Mouse (Mus musculus): Measurements from ENCODE around the gene Dpagt1. TPM values are rescaled to one million over a fixed set of nuclear protein-coding genes. Genes with fewer than 3 reads are reported as not detected.

Dpagt1 gene
- polyA plus RNA-seq, 1 experiment from 2014 or later, result 37.2 TPM

DNA sequence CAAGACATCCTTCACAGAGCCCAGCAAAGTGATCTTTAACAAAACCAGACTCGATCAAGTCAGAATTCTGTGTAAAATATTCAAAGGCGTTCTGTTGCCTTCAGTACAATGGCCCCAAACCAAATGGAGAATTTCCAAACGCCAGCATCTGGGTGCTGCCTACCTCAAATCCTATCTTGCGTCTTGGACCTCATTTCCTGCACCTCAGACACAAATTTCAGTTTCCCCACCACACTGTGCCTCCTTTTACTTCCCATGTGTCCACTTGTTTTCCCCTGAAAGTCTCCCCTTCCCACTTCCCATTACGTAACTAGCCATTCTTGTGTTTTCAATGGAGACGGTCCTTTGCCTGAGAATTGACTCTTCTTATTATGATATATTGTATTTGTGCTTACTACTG, 19.3 kb upstream of the Dpagt1 start:
- H3K36me3 ChIP-seq, result peaks cover 17% of the 10 kb centered on the region
- peaks cover 14% of the 10 kb centered on the region for H3K4me1 ChIP-seq
- no peaks in the 10 kb centered on the region for H3K9me3 ChIP-seq (replicated peaks)
- H3K4me3 ChIP-seq (replicated peaks), result no peak overlapping the region
- no peak for ATAC-seq (ENCODE audit: insufficient number of reproducible peaks, low FRiP score, low TSS enrichment, low read depth)
- no peak overlapping the region for H3K27ac ChIP-seq (replicated peaks)
- H3K4me2 ChIP-seq (replicated peaks), result no peak overlapping the region
- 87% methylated on average over 6 of the region's 6 CpGs for WGBS
- H3K27me3 ChIP-seq, result no peaks in the 10 kb centered on the region
- no peak overlapping the region for H3K9ac ChIP-seq

DNA sequence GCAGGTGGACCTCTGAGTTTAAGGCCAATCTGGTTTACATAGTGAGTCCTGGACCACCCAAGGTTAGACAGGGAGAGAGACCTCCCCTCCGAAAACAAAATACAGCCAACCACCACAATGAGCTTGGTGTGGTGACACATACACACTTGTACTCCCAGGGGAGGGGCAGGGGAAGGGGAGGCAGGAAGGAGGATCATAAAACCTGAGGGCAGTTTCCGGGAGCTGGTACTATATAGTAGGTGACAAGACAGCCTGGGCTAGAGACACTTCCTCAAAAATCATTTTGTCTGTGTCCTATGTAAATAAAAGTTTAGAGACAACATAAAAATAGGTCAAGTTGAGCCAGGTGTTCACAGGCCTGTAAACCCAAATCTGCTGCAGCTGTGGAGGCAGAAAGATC, 18.6 kb upstream of the Dpagt1 start:
- 93% methylated on average over 2 of the region's 2 CpGs for WGBS
- ATAC-seq (ENCODE audit: insufficient number of reproducible peaks, low FRiP score, low TSS enrichment, low read depth), result no peak
- H3K9me3 ChIP-seq (replicated peaks), result no peaks in the 10 kb centered on the region

DNA sequence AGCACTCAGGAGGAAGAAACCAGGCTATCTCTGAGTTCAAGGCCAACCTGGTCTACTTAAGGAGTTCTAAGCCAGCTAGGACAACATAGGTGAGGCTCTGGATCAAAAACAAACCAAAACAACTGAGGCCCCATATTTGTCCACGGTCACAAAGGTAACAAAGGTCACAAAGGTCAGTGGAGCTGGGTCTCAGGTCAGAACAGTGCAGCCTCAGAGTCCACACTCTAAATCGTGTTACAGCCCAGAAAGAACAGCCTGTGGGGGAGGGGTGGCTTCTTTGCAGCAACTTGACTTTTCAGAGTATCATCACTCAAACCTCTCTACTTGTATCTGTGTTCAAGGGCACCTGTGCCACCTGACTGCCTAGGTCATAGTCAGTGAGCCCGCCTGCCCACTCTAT, 16.1 kb upstream of the Dpagt1 start:
- peaks cover 7% of the 10 kb centered on the region for H3K4me1 ChIP-seq
- peaks cover 27% of the 10 kb centered on the region for H3K36me3 ChIP-seq
- no peak overlapping the region for H3K9ac ChIP-seq
- no peaks in the 10 kb centered on the region for H3K9me3 ChIP-seq (replicated peaks)
- no peaks in the 10 kb centered on the region for H3K27me3 ChIP-seq
- no peak for ATAC-seq (ENCODE audit: insufficient number of reproducible peaks, low FRiP score, low TSS enrichment, low read depth)
- no peak overlapping the region for H3K27ac ChIP-seq (replicated peaks)
- H3K4me3 ChIP-seq (replicated peaks), result no peak overlapping the region
- WGBS, result 54% methylated on average over 3 of the region's 3 CpGs
- no peak overlapping the region for H3K4me2 ChIP-seq (replicated peaks)

More for the DNA sequence above, 18.6 kb upstream of the Dpagt1 start:
- H3K27me3 ChIP-seq, result no peaks in the 10 kb centered on the region
- H3K4me3 ChIP-seq (replicated peaks), result no peak overlapping the region
- no peak overlapping the region for H3K4me2 ChIP-seq (replicated peaks)
- peaks cover 14% of the 10 kb centered on the region for H3K4me1 ChIP-seq
- peaks cover 10% of the 10 kb centered on the region for H3K36me3 ChIP-seq
- no peak overlapping the region for H3K9ac ChIP-seq
- no peak overlapping the region for H3K27ac ChIP-seq (replicated peaks)

DNA sequence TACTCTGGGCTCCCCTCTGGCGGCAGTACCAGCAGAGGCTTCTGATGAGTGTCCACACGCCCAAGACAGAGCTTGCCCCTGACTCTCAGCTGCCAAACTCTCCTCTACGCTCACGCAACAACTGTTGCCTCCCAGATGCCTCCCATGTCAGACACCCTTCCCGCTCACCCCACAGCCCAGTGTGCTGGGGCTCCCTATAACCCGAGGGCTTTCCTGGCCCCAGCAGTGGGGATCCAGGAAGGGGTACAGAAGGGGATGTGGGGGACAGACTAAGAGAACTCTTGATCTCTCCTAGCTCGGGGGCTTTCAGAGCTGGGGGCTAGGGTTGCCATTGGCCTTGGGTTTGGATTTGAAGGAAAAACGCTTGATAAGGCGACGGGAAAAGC, 15.1 kb upstream of the Dpagt1 start:
- WGBS, result 33% methylated on average over 10 of the region's 10 CpGs
- ATAC-seq (ENCODE audit: insufficient number of reproducible peaks, low FRiP score, low TSS enrichment, low read depth), result no peak
- H3K4me2 ChIP-seq (replicated peaks), result 0 out of 2 replicates have a peak overlapping the region, but pooled peaks have one; percentile 2
- peaks cover 5% of the 10 kb centered on the region; the same call in 1 of the 2 replicates for H3K4me1 ChIP-seq
- H3K9me3 ChIP-seq (replicated peaks), result no peaks in the 10 kb centered on the region
- H3K27me3 ChIP-seq, result no peaks in the 10 kb centered on the region
- H3K36me3 ChIP-seq, result peaks cover 37% of the 10 kb centered on the region
- no peak overlapping the region for H3K4me3 ChIP-seq (replicated peaks)
- no peak overlapping the region for H3K9ac ChIP-seq
- H3K27ac ChIP-seq (replicated peaks), result 0 out of 2 replicates have a peak overlapping the region, but pooled peaks have one; percentile 17

DNA sequence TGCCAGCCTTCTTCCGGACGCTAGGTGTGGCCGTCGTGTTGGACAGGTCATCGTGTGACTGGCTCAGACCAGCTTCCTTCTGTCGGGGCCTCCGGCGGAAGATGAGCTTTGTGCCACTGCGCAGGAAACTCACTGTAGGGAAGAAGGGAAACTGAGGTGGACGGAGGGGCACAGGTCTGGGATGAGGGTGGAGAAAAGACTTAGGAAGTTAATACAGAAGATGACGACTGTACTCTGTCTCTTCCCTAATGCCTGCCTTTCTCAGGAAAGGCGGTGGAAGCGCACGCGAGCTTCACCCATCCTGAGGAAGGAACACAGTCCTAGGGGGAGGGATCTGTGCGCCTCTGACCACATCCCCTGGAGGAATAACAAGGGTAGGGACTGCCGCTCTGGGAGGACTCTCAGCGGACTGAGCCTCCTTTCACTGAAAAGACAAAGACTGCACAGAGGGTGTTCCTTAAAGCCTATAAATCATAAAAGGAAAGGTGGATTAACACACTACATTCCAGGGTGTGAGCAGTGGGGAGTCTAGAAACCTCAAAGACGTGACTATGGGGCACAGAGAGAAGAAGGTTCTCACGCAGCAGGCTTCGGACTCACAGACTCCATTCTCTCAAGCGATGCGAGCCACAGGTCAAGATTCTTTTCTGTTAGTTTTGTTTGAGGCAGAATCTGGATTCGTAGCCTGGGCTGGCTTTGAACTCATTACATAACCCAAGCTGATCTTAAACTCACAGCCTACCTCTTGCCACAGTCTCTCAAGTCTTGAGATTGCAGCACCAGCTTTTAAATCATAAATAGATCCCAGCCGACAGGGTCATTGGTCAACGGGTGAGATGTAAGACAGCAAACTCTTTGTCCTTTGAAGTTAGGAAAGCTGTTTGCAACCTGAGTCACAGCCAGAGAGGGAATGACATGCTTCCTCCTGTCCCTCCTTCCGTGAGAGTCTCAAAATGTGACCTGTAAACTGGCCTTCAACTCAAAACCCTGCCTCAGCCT, 14.4 kb upstream of the Dpagt1 start:
- WGBS, result 19% methylated on average over 27 of the region's 27 CpGs

DNA sequence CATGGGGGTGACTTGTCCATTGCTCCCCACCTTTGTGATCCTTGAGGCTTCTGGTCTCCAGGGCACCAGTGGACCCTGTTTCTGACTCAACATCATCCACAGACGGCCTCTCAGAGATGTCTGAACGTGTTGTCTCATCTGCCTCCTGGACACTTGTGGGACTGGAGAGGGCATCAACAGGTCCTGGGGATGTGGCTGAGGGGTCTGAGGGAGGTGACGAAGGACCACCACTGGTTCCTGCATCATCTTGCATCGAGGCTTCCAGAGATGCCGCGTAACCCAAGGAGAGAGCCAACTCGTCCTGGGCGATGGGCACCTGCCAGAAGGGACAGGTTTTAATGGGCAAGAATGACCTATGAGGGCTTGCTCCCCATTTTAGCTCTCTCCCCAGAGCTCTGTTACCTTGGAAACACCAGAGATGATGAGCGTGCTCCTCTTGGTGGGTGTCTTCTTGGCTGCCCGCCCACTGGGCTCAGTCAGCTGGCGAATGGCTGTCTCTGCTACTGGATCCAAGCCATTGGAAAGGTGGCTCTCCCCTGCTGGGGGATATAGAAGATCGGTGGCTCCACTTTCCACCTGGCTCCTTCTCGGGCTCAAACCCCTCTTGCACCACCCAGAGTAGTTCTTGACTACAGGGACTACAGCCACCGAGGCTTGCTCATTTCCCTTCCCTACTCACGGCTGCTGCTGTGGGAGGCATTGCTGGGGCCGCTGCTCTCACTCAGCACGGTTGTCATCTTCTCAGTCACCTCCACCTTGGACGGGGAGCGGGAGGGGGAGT, 12.2 kb upstream of the Dpagt1 start:
- Histone ChIP-seq H3K36me3 (peaks cover 49% of the 10 kb centered on the region), H3K27ac (replicated peaks) (no peak overlapping the region), H3K4me2 (replicated peaks) (no peak overlapping the region), H3K27me3 (no peaks in the 10 kb centered on the region), H3K4me3 (replicated peaks) (no peak overlapping the region), H3K9ac (no peak overlapping the region), H3K4me1 (peaks cover 18% of the 10 kb centered on the region), H3K9me3 (replicated peaks) (no peaks in the 10 kb centered on the region)
- ATAC-seq (ENCODE audit: insufficient number of reproducible peaks, low FRiP score, low TSS enrichment, low read depth), result no peak
- 78% methylated on average over 19 of the region's 19 CpGs for WGBS

More for the DNA sequence above, 14.4 kb upstream of the Dpagt1 start:
- H3K9me3 ChIP-seq (replicated peaks), result no peaks in the 10 kb centered on the region
- no peak for ATAC-seq (ENCODE audit: insufficient number of reproducible peaks, low FRiP score, low TSS enrichment, low read depth)
- peaks cover 5% of the 10 kb centered on the region; the same call in 1 of the 2 replicates for H3K4me1 ChIP-seq
- H3K9ac ChIP-seq, result no peak overlapping the region
- peaks cover 43% of the 10 kb centered on the region for H3K36me3 ChIP-seq
- H3K27me3 ChIP-seq, result no peaks in the 10 kb centered on the region
- no peak overlapping the region for H3K4me3 ChIP-seq (replicated peaks)
- H3K4me2 ChIP-seq (replicated peaks), result 0 out of 2 replicates have a peak overlapping the region, but pooled peaks have one; percentile 2
- H3K27ac ChIP-seq (replicated peaks), result 0 out of 2 replicates have a peak overlapping the region, but pooled peaks have one; percentile 17

DNA sequence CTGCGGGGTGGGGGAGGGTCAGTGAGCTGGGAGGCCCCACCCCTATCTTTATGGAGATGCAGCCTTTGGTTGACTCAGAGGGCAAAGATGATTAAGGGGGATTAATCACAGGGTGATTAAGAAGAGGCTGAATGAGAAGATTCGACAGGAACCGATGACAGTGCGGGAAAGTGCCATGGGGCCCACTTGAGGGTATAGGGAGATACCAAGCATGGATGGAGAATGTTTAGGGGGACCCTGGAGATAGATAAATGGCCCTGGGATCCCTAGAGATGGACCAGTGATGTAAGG, 11.6 kb upstream of the Dpagt1 start:
- H3K27ac ChIP-seq (replicated peaks), result no peak overlapping the region
- peaks cover 49% of the 10 kb centered on the region for H3K36me3 ChIP-seq
- no peak overlapping the region for H3K4me3 ChIP-seq (replicated peaks)
- 73% methylated on average over 4 of the region's 4 CpGs for WGBS
- ATAC-seq (ENCODE audit: insufficient number of reproducible peaks, low FRiP score, low TSS enrichment, low read depth), result no peak
- no peaks in the 10 kb centered on the region for H3K9me3 ChIP-seq (replicated peaks)
- no peak overlapping the region for H3K4me2 ChIP-seq (replicated peaks)
- no peak overlapping the region for H3K9ac ChIP-seq
- H3K4me1 ChIP-seq, result peaks cover 24% of the 10 kb centered on the region
- no peaks in the 10 kb centered on the region for H3K27me3 ChIP-seq

DNA sequence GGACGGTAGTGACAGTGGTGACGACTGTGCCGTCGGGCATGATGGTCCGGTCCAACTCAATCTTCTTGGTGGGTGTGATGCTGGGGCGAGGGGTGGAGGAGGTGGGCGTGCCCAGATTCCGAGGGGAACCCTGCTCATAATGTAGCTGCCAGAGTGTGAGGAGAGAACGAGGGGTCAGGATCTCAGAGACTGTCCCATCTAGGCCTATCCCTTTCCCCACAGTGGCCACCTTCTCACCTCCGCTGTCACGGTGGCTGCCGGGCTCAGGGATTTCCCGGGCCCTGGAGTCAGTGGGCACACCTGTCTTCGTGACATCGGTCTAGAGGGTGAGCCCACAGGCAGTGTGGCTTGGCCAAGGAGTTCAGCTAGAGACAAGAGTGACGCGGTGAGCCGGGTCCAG, 10.9 kb upstream of the Dpagt1 start:
- no peak for ATAC-seq (ENCODE audit: insufficient number of reproducible peaks, low FRiP score, low TSS enrichment, low read depth)
- Histone ChIP-seq H3K27me3 (no peaks in the 10 kb centered on the region), H3K36me3 (peaks cover 49% of the 10 kb centered on the region), H3K4me2 (replicated peaks) (no peak overlapping the region), H3K4me3 (replicated peaks) (no peak overlapping the region), H3K9me3 (replicated peaks) (no peaks in the 10 kb centered on the region), H3K27ac (replicated peaks) (no peak overlapping the region), H3K4me1 (peaks cover 27% of the 10 kb centered on the region), H3K9ac (no peak overlapping the region)
- WGBS, result 93% methylated on average over 18 of the region's 18 CpGs

DNA sequence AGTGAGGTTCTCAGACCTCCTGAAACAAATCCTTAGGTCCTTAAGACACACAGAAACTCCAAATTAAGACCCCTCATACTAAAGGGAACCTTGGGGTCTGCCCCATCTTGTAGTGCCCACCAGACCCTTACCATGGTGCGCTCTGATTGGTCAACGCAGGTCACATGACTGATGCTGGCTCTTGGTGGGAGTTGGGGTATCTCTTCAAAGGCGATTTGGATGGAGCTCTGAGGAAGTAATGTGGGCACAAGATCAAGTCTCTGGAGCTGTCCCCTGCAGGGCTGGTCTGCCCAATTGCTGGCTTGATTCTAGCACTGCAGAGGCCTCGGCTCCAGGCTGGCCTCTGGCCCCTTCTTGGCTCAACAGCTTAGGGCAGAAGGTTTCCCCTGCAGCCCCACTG, 8.4 kb upstream of the Dpagt1 start:
- H3K4me2 ChIP-seq (replicated peaks), result no peak overlapping the region
- no peaks in the 10 kb centered on the region for H3K9me3 ChIP-seq (replicated peaks)
- WGBS, result 72% methylated on average over 4 of the region's 4 CpGs
- H3K27ac ChIP-seq (replicated peaks), result no peak overlapping the region
- peaks cover 43% of the 10 kb centered on the region for H3K36me3 ChIP-seq
- no peak for ATAC-seq (ENCODE audit: insufficient number of reproducible peaks, low FRiP score, low TSS enrichment, low read depth)
- peaks cover 30% of the 10 kb centered on the region for H3K4me1 ChIP-seq
- H3K27me3 ChIP-seq, result no peaks in the 10 kb centered on the region
- no peak overlapping the region for H3K4me3 ChIP-seq (replicated peaks)
- no peak overlapping the region for H3K9ac ChIP-seq

DNA sequence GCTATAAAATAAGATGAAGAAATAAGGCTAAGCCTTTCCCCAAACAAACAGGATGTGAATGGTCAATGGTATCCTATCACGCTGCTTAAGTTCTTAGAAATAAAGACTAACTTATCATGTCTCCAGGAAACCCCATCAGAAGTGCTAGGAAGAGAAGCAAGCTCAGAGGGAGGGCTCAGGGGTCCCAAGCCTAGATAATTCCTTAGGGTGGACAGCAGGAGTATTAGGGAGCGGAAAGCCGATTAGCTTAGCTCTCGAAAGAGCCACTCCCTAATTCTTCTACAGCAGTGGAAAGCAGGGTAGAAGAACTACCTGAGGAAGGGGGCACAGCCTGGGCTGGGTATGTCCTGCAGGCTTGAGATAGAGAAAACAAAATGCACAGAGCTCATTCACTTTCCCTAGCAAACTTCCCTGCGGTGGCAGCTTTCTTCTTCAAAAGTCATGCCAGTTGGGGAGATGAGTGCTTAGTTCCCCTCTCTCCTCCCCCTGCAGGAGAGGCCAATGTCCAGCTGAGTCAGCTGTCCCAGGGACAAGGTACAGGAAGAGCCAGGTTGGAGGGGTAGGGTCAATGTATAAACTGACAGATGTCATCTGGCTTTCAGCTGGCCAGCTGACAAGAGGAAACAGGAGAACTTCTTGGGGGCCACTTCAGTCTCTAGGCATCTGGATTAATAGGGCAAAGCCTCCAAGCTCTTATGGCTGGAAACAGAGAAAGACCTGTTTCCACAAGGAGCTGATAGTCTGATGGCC, 7.6 kb upstream of the Dpagt1 start:
- Histone ChIP-seq H3K4me1 (peaks cover 30% of the 10 kb centered on the region), H3K4me3 (replicated peaks) (peak overlapping the region; percentile 93), H3K9me3 (replicated peaks) (no peaks in the 10 kb centered on the region), H3K27me3 (no peaks in the 10 kb centered on the region), H3K27ac (replicated peaks) (no peak overlapping the region), H3K36me3 (peaks cover 36% of the 10 kb centered on the region), H3K9ac (0 out of 2 replicates have a peak overlapping the region, but pooled peaks have one; percentile 10), H3K4me2 (replicated peaks) (peak overlapping the region; percentile 94)
- WGBS, result 72% methylated on average over 5 of the region's 5 CpGs
- ATAC-seq (ENCODE audit: insufficient number of reproducible peaks, low FRiP score, low TSS enrichment, low read depth), result no peak

DNA sequence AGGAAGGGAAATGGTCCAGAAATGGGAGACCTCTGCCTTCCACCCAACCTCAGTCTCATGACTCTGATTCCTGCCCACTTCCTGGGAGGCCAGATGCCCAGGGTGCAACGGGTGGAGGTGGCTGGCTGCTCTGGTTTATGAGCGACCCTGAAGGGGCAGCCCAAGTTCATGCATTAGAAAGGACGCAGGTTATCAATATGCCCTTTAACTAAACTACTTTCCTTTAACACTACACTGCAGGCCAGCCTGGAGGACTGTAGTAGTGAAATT, 7.1 kb upstream of the Dpagt1 start:
- peaks cover 30% of the 10 kb centered on the region for H3K4me1 ChIP-seq
- ATAC-seq (ENCODE audit: insufficient number of reproducible peaks, low FRiP score, low TSS enrichment, low read depth), result no peak
- peak overlapping the region; percentile 94 for H3K4me2 ChIP-seq (replicated peaks)
- H3K27me3 ChIP-seq, result no peaks in the 10 kb centered on the region
- H3K9me3 ChIP-seq (replicated peaks), result no peaks in the 10 kb centered on the region
- WGBS, result 26% methylated on average over 3 of the region's 3 CpGs
- no peak overlapping the region for H3K27ac ChIP-seq (replicated peaks)
- peaks cover 31% of the 10 kb centered on the region for H3K36me3 ChIP-seq
- peak overlapping the region; percentile 93 for H3K4me3 ChIP-seq (replicated peaks)
- no peak overlapping the region for H3K9ac ChIP-seq

Measured in embryonic facial prominence, embryonic 15.5 days (tissue).